Mouse (Mus musculus) embryonic facial prominence, embryonic 15.5 days (tissue): Measurements from ENCODE around the gene Erich2. TPM values are rescaled to one million over a fixed set of nuclear protein-coding genes. Genes with fewer than 3 reads are reported as not detected.
"Not testable (repeated sequence)": the region's sequence is repeated elsewhere in the genome, so short reads cannot be mapped to it uniquely, and the experiment has no call there.

Experiments used
- ATAC-seq: fragments of 200-750 bp; cut with Nextera tagmentation; 2 replicates; pipeline ENCODE4 v1.8.0; 2017; ENCODE audit warnings: low read depth, moderate TSS enrichment; ENCODE audit not compliant: insufficient number of reproducible peaks, low FRiP score, low TSS enrichment
- H3K27ac ChIP-seq: fragments of 300-500 bp; sonication (generic); replicated peaks from 2 replicates; pipeline ENCODE4 v1.5.1; 2015; ENCODE audit warnings: mild to moderate bottlenecking, inconsistent platforms
- H3K27me3 ChIP-seq: fragments of 300-500 bp; sonication (generic); 2 replicates; pipeline ENCODE4 v1.6.1; 2015; ENCODE audit warnings: inconsistent platforms
- H3K36me3 ChIP-seq: fragments of 300-500 bp; sonication (generic); 2 replicates; pipeline ENCODE4 v1.6.1; 2015; ENCODE audit warnings: mild to moderate bottlenecking, inconsistent platforms
- H3K4me1 ChIP-seq: fragments of 300-500 bp; sonication (generic); 2 replicates; pipeline ENCODE4 v1.6.1; 2015; ENCODE audit warnings: inconsistent platforms
- H3K4me2 ChIP-seq: fragments of 300-500 bp; sonication (generic); replicated peaks from 2 replicates; pipeline ENCODE4 v1.6.1; 2015; ENCODE audit warnings: mild to moderate bottlenecking, inconsistent platforms
- H3K4me3 ChIP-seq: fragments of 300-500 bp; sonication (generic); replicated peaks from 2 replicates; pipeline ENCODE4 v1.5.1; 2015; ENCODE audit warnings: mild to moderate bottlenecking, inconsistent platforms
- H3K9ac ChIP-seq: fragments of 300-500 bp; sonication (generic); 2 replicates; pipeline ENCODE4 v1.6.1; 2015; ENCODE audit warnings: inconsistent platforms
- H3K9me3 ChIP-seq: fragments of 300-500 bp; sonication (generic); replicated peaks from 2 replicates; pipeline ENCODE4 v1.6.1; 2016; ENCODE audit warnings: inconsistent platforms
- WGBS: fragments of 180-500 bp; shearing (Covaris S2); methylation state at CpG from one replicate; pipeline ENCODE4 v1.1.7; 2015; 5-methylcytosine and 5-hydroxymethylcytosine counted together
- polyA plus RNA-seq: library from polyadenylated mRNA; unstranded; fragments of >200 nt; fragmentation: Nextera tagmentation; extraction: Ambion mirVana; gene quantifications from 2 replicates; pipeline ENCODE4 v1.2.1, GENCODE M21; 2015

The Erich2 gene
- 7.2 and 11.0 TPM in 2 replicates for polyA plus RNA-seq

DNA sequence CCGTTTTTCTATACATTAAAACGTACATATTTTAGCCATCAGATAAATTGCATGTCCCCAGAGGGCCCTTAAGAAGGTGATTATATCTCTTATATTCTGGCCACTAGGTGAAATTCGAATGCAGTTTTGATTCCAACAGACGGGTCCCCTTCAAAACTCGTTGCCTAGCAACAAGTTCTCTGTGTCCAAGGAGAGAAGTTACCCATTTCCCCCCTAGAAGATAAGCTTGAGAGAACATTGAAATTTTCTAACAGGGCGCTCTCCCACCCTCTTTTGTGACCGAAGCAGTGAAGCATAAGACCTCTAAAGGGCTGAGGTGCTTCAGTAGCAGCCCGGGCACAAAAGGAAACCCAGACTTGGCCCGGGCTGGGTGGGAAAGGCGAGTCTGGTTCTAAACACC is at the start of gene Erich2:
Erich2 (plus strand) TSS at position 324 of the 400 bp plus-strand sequence.
- WGBS, result 14% methylated on average over 10 of the region's 10 CpGs
- H3K27ac ChIP-seq, result 0 out of 2 replicates have a peak within 1 kb of the TSS, but pooled peaks have one; percentile 9
- no peak for ATAC-seq

DNA sequence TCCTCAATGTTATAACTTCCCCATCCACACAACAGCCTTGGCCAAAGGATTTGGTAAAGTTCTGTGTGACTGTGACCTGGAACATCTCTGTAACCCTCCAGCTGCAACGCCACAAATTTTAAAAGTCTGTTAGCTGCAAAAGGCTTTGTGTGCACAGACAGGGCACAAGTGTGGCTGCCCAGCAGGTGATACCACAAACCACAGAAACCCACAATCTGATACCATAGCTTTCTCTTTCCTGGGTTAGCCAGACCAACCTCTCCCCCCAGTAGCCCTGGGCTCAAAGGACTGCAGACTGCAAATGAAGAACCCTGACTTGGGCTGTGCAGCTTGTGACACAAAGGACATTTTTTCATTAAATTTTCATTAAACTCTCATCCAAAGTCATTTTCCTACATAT is 45.0 kb upstream of the Erich2 start:
- Histone ChIP-seq H3K27ac (no peak overlapping the region), H3K9me3 (no peaks in the 10 kb centered on the region), H3K27me3 (no peaks in the 10 kb centered on the region; the same call in 1 of the 2 replicates), H3K4me3 (no peak overlapping the region), H3K4me2 (no peak overlapping the region), H3K36me3 (no peaks in the 10 kb centered on the region), H3K9ac (no peak overlapping the region), H3K4me1 (no peaks in the 10 kb centered on the region)
- no peak for ATAC-seq
- 83% methylated on average over 1 of the region's 1 CpGs for WGBS

More for the DNA sequence above, at the start of gene Erich2:
- peak within 1 kb of the TSS; percentile 59 for H3K4me3 ChIP-seq
- peaks cover 5% of the 10 kb centered on the region for H3K4me1 ChIP-seq
- H3K27me3 ChIP-seq, result peaks cover 2% of the 10 kb centered on the region; the same call in 1 of the 2 replicates
- peak within 1 kb of the TSS; percentile 35; the same call in 1 of the 2 replicates for H3K9ac ChIP-seq
- peak within 1 kb of the TSS; percentile 86 for H3K4me2 ChIP-seq
- no peaks in the 10 kb centered on the region for H3K36me3 ChIP-seq
- H3K9me3 ChIP-seq, result no peaks in the 10 kb centered on the region

DNA sequence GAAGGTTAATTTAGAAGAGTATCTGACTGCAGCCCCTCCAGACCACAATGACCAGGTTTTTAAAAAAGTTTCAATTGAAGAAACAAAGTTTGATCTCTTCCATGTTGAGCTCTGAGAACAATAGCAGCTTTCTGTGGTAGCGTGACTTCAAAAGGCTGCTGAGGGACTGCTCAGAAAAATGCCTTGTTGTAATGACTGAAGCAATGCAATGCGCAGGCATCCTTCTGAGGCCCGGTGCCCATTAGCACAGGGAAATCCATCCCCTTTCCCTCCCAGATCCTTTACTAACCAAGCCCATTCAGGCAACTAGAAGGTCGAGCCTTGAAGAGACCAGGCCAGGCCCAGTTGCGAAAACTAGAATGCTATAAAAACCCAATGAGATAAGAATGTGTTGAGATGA is 37.5 kb upstream of the Erich2 start:
- WGBS, result 27% methylated on average over 5 of the region's 5 CpGs
- Histone ChIP-seq H3K4me3 (no peak overlapping the region), H3K9me3 (no peaks in the 10 kb centered on the region), H3K27ac (no peak overlapping the region), H3K27me3 (peaks cover 52% of the 10 kb centered on the region), H3K9ac (no peak overlapping the region), H3K4me1 (peaks cover 40% of the 10 kb centered on the region), H3K36me3 (no peaks in the 10 kb centered on the region), H3K4me2 (no peak overlapping the region)
- no peak for ATAC-seq

DNA sequence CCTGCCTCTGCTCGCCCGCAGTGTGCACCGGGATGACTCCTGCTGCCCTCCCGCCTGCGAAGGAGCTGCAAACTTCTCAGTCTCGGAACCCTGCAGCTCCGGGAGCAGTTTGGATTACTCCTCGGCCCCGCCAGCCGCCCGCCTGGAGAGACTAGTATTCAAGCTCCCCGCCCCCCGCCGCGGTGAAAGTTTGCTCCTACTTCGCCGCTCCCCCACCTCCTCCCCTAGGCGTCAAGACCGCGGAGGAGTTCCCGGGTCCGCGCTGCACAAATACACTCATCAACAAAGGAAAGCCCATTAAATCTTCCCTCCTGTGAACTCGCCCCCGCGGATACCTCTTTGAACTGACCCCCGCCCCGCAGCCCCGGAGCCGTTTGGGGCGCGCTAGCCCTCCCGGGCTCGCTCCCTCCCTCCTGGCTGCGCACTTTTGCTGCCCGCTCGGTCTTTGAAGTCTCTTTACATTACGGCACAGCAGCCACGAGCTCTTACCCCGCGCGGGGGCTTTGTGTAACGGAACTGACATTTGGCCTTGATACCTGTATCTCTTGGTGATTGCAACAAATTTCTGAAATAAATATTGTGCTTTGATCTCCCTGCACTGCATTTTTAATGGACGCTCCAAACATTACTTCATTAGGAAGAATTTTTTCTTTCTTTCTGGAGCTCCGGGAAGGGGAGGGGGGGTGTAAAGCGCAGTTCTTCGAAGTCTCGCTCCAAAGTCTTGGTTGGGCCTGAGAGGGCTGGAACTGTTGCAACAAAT is 36.6 kb upstream of the Erich2 start:
- H3K36me3 ChIP-seq, result no peaks in the 10 kb centered on the region
- WGBS, result under 1% methylated on average over 48 of the region's 48 CpGs
- H3K4me1 ChIP-seq, result peaks cover 49% of the 10 kb centered on the region
- peak overlapping the region; percentile 80 for H3K4me2 ChIP-seq
- peaks cover 62% of the 10 kb centered on the region for H3K27me3 ChIP-seq
- H3K9me3 ChIP-seq, result no peaks in the 10 kb centered on the region
- peak overlapping the region; percentile 41 for H3K4me3 ChIP-seq
- H3K27ac ChIP-seq, result no peak overlapping the region
- no peak for ATAC-seq
- H3K9ac ChIP-seq, result no peak overlapping the region

DNA sequence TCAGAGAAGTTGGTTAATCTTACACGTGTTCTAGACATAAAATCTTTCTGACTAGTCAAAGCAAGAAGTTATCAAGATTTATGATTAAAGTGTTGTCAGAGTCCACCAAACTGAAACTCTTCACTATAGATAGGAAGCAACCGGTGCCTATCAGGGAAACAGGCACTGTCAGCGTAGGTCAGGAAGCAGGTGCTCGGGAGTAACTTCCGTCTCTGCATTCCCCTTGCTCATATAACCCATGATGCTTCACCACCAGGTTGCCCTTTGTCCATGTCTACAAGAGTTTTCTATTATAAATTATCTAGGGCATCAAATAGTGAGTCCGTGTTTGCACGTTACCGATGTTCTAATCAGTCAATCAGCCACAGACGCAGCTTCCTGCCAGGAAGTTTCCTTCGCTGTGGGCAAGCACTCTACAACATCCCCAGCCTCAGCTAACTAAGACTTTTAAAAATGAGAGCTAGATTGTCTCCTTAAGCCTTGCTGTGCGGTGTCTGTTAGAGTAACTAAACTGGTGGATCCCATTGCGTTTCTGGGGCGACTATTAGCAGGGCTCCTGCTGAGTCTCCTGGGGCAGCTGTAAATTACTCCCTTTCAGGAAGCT is 10.8 kb upstream of the Erich2 start:
- ATAC-seq, result no peak
- Histone ChIP-seq H3K9ac (no peak overlapping the region), H3K27ac (no peak overlapping the region), H3K4me2 (no peak overlapping the region), H3K4me3 (no peak overlapping the region), H3K36me3 (no peaks in the 10 kb centered on the region), H3K27me3 (no peaks in the 10 kb centered on the region; the same call in 1 of the 2 replicates), H3K9me3 (no peaks in the 10 kb centered on the region), H3K4me1 (no peaks in the 10 kb centered on the region)
- 49% methylated on average over 13 of the region's 13 CpGs for WGBS

DNA sequence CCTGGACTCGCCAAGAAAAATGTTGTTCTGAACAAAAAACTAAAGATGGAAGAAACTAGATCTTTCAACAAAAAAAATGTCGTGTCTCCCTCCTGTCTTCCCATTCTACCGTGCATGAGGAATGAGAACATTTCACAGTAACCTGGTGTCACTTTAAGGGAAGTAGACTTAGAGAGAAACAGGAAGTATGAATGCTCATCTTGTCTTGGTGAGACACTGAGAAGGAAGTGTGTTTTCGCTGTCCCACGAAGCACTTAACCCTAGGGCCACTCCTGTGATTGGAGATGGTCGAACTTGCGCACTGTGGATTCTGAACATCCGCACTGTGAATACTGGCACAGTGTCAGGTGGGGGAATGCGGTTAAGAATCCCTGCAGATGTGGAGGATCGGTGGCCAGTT is 5.2 kb upstream of the Erich2 start:
- 78% methylated on average over 10 of the region's 10 CpGs for WGBS
- H3K4me1 ChIP-seq, result peaks cover 1% of the 10 kb centered on the region; the same call in 1 of the 2 replicates
- no peak overlapping the region for H3K4me3 ChIP-seq
- H3K9me3 ChIP-seq, result no peaks in the 10 kb centered on the region
- no peak overlapping the region for H3K4me2 ChIP-seq
- peaks cover 2% of the 10 kb centered on the region; the same call in 1 of the 2 replicates for H3K27me3 ChIP-seq
- ATAC-seq, result no peak
- no peak overlapping the region for H3K27ac ChIP-seq
- H3K9ac ChIP-seq, result no peak overlapping the region
- no peaks in the 10 kb centered on the region for H3K36me3 ChIP-seq

DNA sequence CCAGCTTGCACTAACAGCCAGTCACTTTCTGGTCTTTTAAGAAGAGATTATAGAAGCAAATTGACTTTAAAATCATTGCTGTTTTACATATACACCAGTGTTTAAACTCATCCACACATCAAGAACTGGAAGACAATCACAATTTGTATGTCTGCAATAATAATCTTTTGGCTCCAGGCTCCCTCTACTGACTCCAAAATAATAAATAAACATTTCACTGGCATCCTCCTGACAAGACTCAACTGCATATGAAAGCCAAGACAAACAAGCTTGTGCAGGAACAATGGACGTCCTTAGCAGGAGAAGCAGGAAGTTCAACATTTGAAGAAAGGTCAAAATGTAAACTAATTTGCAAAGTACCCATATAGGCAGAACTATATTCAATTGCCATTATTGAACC is 3.4 kb upstream of the Erich2 start:
- no peaks in the 10 kb centered on the region for H3K9me3 ChIP-seq
- peaks cover 5% of the 10 kb centered on the region for H3K4me1 ChIP-seq
- no peak for ATAC-seq
- 0 out of 2 replicates have a peak overlapping the region, but pooled peaks have one; percentile 4 for H3K27ac ChIP-seq
- 8% methylated on average over 1 of the region's 1 CpGs for WGBS
- no peak overlapping the region for H3K4me2 ChIP-seq
- no peak overlapping the region for H3K4me3 ChIP-seq
- no peaks in the 10 kb centered on the region for H3K36me3 ChIP-seq
- peaks cover 2% of the 10 kb centered on the region for H3K27me3 ChIP-seq
- H3K9ac ChIP-seq, result no peak overlapping the region

DNA sequence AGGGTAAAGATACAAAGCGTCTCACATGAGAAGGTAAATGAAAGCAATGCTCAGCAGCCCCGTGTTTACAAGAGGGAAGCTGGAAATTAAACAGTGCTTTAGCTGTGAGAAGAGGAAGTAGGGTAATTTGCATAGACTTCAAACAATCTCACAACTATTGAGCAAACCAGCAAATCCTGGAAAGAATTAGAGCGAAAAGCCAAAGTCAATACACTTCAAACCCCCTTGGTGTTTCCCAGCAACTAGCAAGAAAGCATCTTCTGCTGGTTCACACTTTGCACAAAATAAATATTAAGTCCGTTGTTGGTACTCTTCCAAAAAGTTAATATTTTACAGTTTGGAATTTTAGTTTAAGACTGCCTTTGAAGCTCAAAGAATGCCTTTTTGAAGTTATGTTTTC is 2.7 kb upstream of the Erich2 start:
- peaks cover 5% of the 10 kb centered on the region for H3K4me1 ChIP-seq
- no peak overlapping the region for H3K9ac ChIP-seq
- H3K27ac ChIP-seq, result 0 out of 2 replicates have a peak overlapping the region, but pooled peaks have one; percentile 4
- 28% methylated on average over 4 of the region's 4 CpGs for WGBS
- H3K27me3 ChIP-seq, result peaks cover 2% of the 10 kb centered on the region
- no peak for ATAC-seq
- H3K4me3 ChIP-seq, result no peak overlapping the region
- H3K36me3 ChIP-seq, result no peaks in the 10 kb centered on the region
- no peak overlapping the region for H3K4me2 ChIP-seq
- no peaks in the 10 kb centered on the region for H3K9me3 ChIP-seq

DNA sequence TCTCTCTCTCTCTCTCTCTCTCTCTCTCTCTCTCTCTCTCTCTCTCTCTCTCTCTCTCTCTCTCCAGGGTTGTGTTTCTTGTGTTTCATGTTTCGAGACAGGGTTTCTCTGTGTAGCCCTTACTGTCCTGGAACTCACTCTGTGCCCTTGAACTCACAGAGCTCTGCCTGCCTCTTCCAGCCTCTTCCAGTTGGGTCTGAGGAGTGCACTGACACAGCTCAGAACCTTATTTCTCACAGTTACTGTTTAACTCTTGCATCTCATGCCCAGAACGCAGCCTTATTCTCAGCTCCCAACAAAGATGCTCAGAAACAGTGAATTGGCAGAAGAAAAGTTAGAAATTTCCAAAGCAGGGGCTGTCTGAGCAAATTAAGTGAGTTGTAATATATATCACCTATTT is 2.2 kb upstream of the Erich2 start:
- Histone ChIP-seq H3K9me3 (no peaks in the 10 kb centered on the region), H3K36me3 (no peaks in the 10 kb centered on the region), H3K4me1 (peaks cover 5% of the 10 kb centered on the region), H3K4me2 (no peak overlapping the region), H3K27me3 (peaks cover 2% of the 10 kb centered on the region; the same call in 1 of the 2 replicates), H3K4me3 (no peak overlapping the region), H3K9ac (no peak overlapping the region), H3K27ac (no peak overlapping the region)
- 60% methylated on average over 2 of the region's 2 CpGs for WGBS
- no peak for ATAC-seq

DNA sequence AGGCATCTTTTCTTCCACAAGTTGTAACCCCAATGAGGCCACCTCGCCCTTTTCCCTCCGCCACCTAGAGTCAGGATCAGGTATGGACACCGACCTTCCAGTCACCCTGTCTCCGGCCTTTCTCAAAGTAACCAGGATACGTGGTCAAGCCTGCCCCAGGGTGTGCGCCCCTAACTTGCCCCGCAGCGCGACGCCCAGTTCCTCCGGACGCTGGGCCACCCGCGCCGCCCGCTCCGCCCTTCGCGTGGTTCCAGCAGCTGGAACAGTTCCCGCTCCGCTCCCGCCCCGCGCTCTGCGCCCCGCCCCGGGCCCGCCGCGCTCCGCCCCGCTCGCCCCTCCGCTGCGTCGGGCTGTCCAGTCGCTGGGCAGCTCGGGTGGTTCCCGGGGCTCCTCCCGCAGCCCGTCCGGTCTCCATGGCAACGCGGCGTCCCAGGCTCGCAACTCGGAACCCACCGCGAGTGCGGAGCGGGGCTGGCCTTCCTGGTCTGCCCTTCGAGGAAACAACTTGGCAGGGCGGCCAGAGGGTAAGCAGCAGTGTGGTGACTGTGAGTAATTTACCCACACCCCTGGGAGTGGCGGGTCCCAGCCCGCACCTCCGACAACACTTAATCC is 508 bp downstream of the Erich2 start:
- Histone ChIP-seq H3K27ac (0 out of 2 replicates have a peak overlapping the region, but pooled peaks have one; percentile 9), H3K9ac (peak overlapping the region; percentile 35; the same call in 1 of the 2 replicates), H3K4me2 (peak overlapping the region; percentile 86), H3K4me3 (peak overlapping the region; percentile 59), H3K9me3 (no peaks in the 10 kb centered on the region), H3K27me3 (peaks cover 2% of the 10 kb centered on the region; the same call in 1 of the 2 replicates), H3K36me3 (no peaks in the 10 kb centered on the region), H3K4me1 (peaks cover 5% of the 10 kb centered on the region)
- peak; percentile 95 for ATAC-seq
- under 1% methylated on average over 56 of the region's 56 CpGs for WGBS

DNA sequence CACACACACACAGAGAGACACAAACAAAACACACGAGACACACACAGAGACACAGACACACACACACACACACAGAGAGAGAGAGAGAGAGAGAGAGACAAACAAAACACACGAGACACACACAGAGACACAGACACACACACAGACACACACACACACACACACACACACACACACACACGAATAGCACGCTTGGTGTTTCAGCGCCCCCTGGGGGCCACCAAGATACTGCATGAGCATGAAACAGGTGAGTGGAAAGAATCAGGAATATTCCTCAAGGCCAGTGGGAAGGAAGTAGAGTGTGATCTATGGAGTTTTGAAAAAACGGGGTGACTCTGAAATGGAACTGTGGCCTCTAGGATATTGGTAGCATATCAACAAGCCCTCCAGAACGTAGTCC is 29.7 kb downstream of the Erich2 start:
- H3K27me3 ChIP-seq, H3K9me3 ChIP-seq, ATAC-seq, H3K4me3 ChIP-seq, H3K36me3 ChIP-seq, H3K4me2 ChIP-seq, H3K27ac ChIP-seq, H3K9ac ChIP-seq, H3K4me1 ChIP-seq: not testable (repeated sequence)
- WGBS, result 46% methylated on average over 7 of the region's 7 CpGs
